Mouse (Mus musculus): Measurements from ENCODE around the gene Trap1. TPM values are rescaled to one million over a fixed set of nuclear protein-coding genes. Genes with fewer than 3 reads are reported as not detected.

Gene Trap1
- polyA plus RNA-seq, 1 experiment from 2014 or later, result 85.2 TPM

DNA sequence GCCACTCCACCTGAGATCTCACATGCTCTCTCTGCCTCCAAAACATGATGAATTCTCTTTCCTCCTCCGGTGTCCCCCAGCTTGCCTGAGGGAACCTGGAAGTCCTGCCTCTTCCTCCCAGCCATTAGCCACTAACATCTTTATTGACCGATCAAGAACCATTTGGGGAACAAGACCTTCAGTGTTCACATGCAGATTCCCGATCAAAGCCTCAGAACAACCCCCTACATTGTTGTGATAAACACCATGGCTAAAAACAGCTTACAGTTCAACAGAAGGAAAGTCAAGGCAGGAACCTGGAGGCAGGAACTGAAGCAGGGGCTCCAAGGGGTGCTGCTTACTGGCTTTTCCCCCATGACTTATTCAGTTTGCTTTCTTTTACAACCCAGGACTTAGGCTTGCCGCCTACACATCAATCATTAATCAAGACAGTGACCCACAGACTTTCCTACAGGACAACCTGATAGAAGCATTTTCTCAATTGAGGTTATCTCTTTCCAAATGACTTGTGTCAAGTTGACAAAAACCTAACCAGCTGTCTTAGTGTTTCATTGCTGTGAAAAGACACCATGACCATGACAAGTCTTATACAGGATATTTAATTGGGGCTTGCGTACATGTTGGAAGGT is 63.5 kb downstream of the Trap1 start:
- Histone ChIP-seq H3K4me2 (replicated peaks) (no peak overlapping the region), H3K4me3 (no peak overlapping the region), H3K27ac (no peak overlapping the region), H3K4me1 (no peaks in the 10 kb centered on the region), H3K36me3 (no peaks in the 10 kb centered on the region), H3K9ac (no peak overlapping the region), H3K27me3 (no peaks in the 10 kb centered on the region), H3K9me3 (peaks cover 12% of the 10 kb centered on the region; the same call in 1 of the 2 replicates)
- no peak for ATAC-seq (ENCODE audit: low FRiP score, low read depth)
- WGBS, result 75% methylated on average over 5 of the region's 5 CpGs

DNA sequence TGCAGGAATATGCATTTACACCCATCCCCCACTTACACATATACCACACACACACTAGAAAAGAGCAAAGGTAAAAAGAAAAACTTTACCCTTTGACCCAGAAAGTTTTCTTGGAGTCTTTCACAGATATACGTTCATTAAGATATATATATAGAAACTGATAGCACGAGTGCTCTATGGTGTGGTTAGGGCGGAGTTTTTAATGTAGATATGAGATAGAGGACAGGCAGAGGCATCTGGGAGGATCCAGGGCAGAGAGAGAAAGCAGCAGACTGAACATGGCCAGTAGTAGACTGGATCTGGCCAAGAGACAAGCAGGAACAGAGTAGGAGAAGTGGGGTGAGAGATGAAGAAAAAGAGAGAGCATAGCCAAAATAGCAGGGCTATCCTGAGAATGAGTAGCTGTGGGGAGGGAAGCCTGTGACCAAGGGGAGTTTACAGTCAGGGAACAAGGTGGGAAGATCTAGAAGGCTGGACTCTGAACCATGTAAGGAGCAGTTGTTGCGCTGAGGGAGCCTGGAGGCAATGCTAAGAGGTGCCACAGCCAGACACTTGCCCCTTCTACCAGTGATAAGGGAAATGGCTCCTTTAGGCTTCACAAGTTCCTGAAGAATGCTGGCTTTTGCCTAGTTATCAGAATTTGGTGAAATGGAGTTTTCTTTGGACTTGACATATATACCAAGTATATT is 64.6 kb downstream of the Trap1 start:
- Histone ChIP-seq H3K4me3 (no peak overlapping the region), H3K4me2 (replicated peaks) (no peak overlapping the region), H3K9ac (no peak overlapping the region), H3K36me3 (no peaks in the 10 kb centered on the region), H3K27ac (no peak overlapping the region), H3K9me3 (peaks cover 12% of the 10 kb centered on the region; the same call in 1 of the 2 replicates), H3K4me1 (no peaks in the 10 kb centered on the region), H3K27me3 (no peaks in the 10 kb centered on the region)
- 75% methylated on average over 4 of the region's 4 CpGs for WGBS
- no peak for ATAC-seq (ENCODE audit: low FRiP score, low read depth)

DNA sequence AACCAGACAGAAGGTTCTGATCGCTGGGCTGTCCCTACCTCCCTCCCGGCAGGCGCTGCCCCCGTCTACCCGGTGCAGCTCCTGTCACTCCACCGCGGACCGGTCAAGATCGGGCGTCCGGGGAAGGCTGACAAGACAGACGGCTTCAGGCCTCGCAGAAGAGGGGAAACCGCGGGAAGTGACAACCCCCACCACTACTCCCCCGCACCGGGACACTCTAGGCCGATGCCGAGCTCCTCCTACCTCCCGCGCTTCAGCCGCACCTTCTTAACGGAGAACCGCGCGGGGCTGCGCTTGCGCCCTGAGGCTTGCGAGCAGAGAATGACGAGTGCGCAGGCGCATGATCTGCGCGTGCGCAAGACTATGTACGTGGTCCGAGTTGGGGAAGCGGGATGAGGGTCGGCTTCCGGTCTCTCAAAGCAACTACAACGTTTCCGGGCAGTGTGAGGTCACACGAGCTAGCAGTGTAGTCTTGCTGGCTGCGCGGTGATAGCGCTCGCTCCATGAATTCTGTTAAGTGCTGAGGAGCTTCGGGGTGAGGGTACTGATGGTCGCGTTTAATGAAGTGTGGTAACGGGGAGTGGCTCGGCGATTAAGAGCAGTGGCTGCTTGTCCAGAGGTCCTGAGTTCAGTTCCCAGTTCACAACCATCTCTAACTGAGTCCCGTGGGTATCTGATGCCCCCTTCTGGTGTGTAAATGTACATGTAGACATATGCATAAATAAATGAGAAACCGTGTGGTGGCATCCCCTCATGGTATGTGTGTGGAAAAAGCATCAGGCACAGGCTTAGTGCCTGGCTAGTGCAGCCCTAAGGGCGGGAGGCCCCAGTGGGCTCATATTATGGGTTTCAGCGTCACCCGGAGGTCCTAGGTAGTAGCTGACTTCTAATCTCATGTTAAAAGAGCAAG is 73.9 kb downstream of the Trap1 start, which contains the start of gene Slx4:
Gene Slx4, minus strand, starts transcription at position 282 of the 910 bp plus-strand sequence.
- Histone ChIP-seq H3K27me3 (no peaks in the 10 kb centered on the region), H3K27ac (peak within 1 kb of the TSS; percentile 83), H3K36me3 (peaks cover 25% of the 10 kb centered on the region), H3K4me2 (replicated peaks) (peak within 1 kb of the TSS; percentile 82), H3K4me3 (peak within 1 kb of the TSS; percentile 90), H3K9ac (peak within 1 kb of the TSS; percentile 91), H3K9me3 (no peaks in the 10 kb centered on the region), H3K4me1 (peaks cover 14% of the 10 kb centered on the region)
- 1% methylated on average over 57 of the region's 58 CpGs for WGBS
- ATAC-seq (ENCODE audit: low FRiP score, low read depth), result peak; percentile 97

Small RNA genes lying within 50 kb of the gene (microRNA-seq; reads per million reads assigned to microRNA genes)
- not detected for gene Gm23413

Other genes starting within 250 kb of the Trap1 start
- gene Olfr15, start 246.9 kb downstream of the Trap1 start, polyA plus RNA-seq (2015; fragmentation: Nextera tagmentation; extraction: Ambion mirVana), result not detected in 2 replicates
- gene Zfp174, start 230.6 kb downstream of the Trap1 start, polyA plus RNA-seq (2015; fragmentation: Nextera tagmentation; extraction: Ambion mirVana), result 1.6 and 1.8 TPM in 2 replicates
- gene Naa60, start 205.5 kb downstream of the Trap1 start, polyA plus RNA-seq (2015; fragmentation: Nextera tagmentation; extraction: Ambion mirVana), result 55.8 and 59.1 TPM in 2 replicates
- gene Zfp597, start 193.3 kb downstream of the Trap1 start, polyA plus RNA-seq (2015; fragmentation: Nextera tagmentation; extraction: Ambion mirVana), result 6.1 and 6.4 TPM in 2 replicates
- gene Gm20695, start 193.2 kb downstream of the Trap1 start, polyA plus RNA-seq (2015; fragmentation: Nextera tagmentation; extraction: Ambion mirVana), result 4.3 and 6.2 TPM in 2 replicates
- gene 1700037C18Rik, start 169.1 kb downstream of the Trap1 start, polyA plus RNA-seq (2015; fragmentation: Nextera tagmentation; extraction: Ambion mirVana), result 6.9 and 8.1 TPM in 2 replicates
- 31.1 and 31.3 TPM in 2 replicates for gene Cluap1, start 169.0 kb downstream of the Trap1 start, polyA plus RNA-seq (2015; fragmentation: Nextera tagmentation; extraction: Ambion mirVana)
- 0.87 and 1.2 TPM in 2 replicates for gene Nlrc3, start 101.2 kb downstream of the Trap1 start, polyA plus RNA-seq (2015; fragmentation: Nextera tagmentation; extraction: Ambion mirVana)
- gene Slx4, start 74.1 kb downstream of the Trap1 start, polyA plus RNA-seq (2015; fragmentation: Nextera tagmentation; extraction: Ambion mirVana), result 16.7 and 18.6 TPM in 2 replicates
- gene Dnase1, start 40.9 kb downstream of the Trap1 start, polyA plus RNA-seq (2015; fragmentation: Nextera tagmentation; extraction: Ambion mirVana), result 6.2 and 6.7 TPM in 2 replicates
- gene Crebbp, start 136.2 kb upstream of the Trap1 start, polyA plus RNA-seq (2015; fragmentation: Nextera tagmentation; extraction: Ambion mirVana), result 44.3 and 47.0 TPM in 2 replicates